8 mouse cellular contexts compared by ENCODE assay signal in genomic region chr1:64689561-64690212, GRCm38 (mm10). TPM values are rescaled to one million over a fixed set of nuclear protein-coding genes. Genes with fewer than 3 reads are reported as not detected.
A peak's percentile ranks its signal among the peaks of the same experiment; 100 is the strongest.
DNase-seq lines count a peak whose midpoint lies in the region; ATAC-seq and TF ChIP-seq lines count a peak whose summit lies in the region.

No protein-coding gene starts in this region.

- peak overlapping the region; percentile 83 for H3K4me3 ChIP-seq in heart, embryonic 10.5 days
- H3K4me3 ChIP-seq in forebrain, embryonic 13.5 days = peak overlapping the region; percentile 92
- H3K4me3 ChIP-seq in limb, embryonic 12.5 days (replicated peaks) = peak overlapping the region; percentile 91
- H3K4me3 ChIP-seq in small intestine, adult 2 months (ENCODE audit: low read depth, low read length) = peak overlapping the region; percentile 66

- no peak for ATAC-seq in forebrain, embryonic 13.5 days
- no peak for ATAC-seq in limb, embryonic 12.5 days (ENCODE audit: insufficient number of reproducible peaks, insufficient read depth, low FRiP score, low TSS enrichment, low read depth)

- no peak for DNase-seq in heart, embryonic 10.5 days (ENCODE audit: low spot score)
- DNase-seq in heart, adult 18-20 months = no peak
- peak; percentile 34 for DNase-seq in ES-CJ7 (ENCODE audit: low read depth, low spot score)
- no peak for DNase-seq in gastrocnemius, adult 18-20 months (ENCODE audit: low spot score)
- no peak for DNase-seq in layer of hippocampus, postnatal 14 days (ENCODE audit: low spot score in 2 of 2)

- H3K36me3 ChIP-seq in heart, embryonic 10.5 days = no peaks in the 10 kb centered on the region
- no peaks in the 10 kb centered on the region for H3K36me3 ChIP-seq in forebrain, embryonic 13.5 days (ENCODE audit: poor library complexity, severe bottlenecking)
- no peaks in the 10 kb centered on the region for H3K36me3 ChIP-seq in limb, embryonic 12.5 days
- H3K36me3 ChIP-seq in small intestine, adult 2 months (ENCODE audit: control insufficient read depth, insufficient read depth, low read length) = no peaks in the 10 kb centered on the region

- no peaks in the 10 kb centered on the region for H3K27me3 ChIP-seq in heart, embryonic 10.5 days (ENCODE audit: insufficient read depth, poor library complexity, severe bottlenecking)
- no peaks in the 10 kb centered on the region for H3K27me3 ChIP-seq in forebrain, embryonic 13.5 days
- H3K27me3 ChIP-seq in limb, embryonic 12.5 days = no peaks in the 10 kb centered on the region
- no peaks in the 10 kb centered on the region for H3K27me3 ChIP-seq in small intestine, adult 2 months (ENCODE audit: control insufficient read depth, insufficient read depth, low read length)

- H3K4me1 ChIP-seq in heart, embryonic 10.5 days = peaks cover 18% of the 10 kb centered on the region
- peaks cover 29% of the 10 kb centered on the region for H3K4me1 ChIP-seq in forebrain, embryonic 13.5 days
- peaks cover 25% of the 10 kb centered on the region for H3K4me1 ChIP-seq in limb, embryonic 12.5 days (replicated peaks)
- no peaks in the 10 kb centered on the region; the same call in 1 of the 2 replicates for H3K4me1 ChIP-seq in small intestine, adult 2 months (ENCODE audit: control insufficient read depth, insufficient read depth, insufficient read length, low read length)

- H3K9me3 ChIP-seq in heart, embryonic 10.5 days = no peaks in the 10 kb centered on the region
- no peaks in the 10 kb centered on the region for H3K9me3 ChIP-seq in forebrain, embryonic 13.5 days (replicated peaks)
- H3K9me3 ChIP-seq in limb, embryonic 12.5 days = no peaks in the 10 kb centered on the region

- no peak for TF ChIP-seq POLR2A in small intestine, adult 2 months (IDR thresholded peaks at IDR 0.05; ENCODE audit: low read depth, low read length)

- peak overlapping the region; percentile 72 for H3K4me2 ChIP-seq in forebrain, embryonic 13.5 days
- peak overlapping the region; percentile 80 for H3K4me2 ChIP-seq in limb, embryonic 12.5 days

- TF ChIP-seq CTCF in small intestine, adult 2 months (IDR thresholded peaks at IDR 0.05; ENCODE audit: extremely low read depth, insufficient read length, insufficient replicate concordance, low read depth, low read length) = no peak

- peak overlapping the region; percentile 90 for H3K27ac ChIP-seq in heart, embryonic 10.5 days
- no peak overlapping the region for H3K27ac ChIP-seq in forebrain, embryonic 13.5 days
- H3K27ac ChIP-seq in limb, embryonic 12.5 days = no peak overlapping the region; the same call in 1 of the 2 replicates
- peak overlapping the region; percentile 8; the same call in 1 of the 2 replicates for H3K27ac ChIP-seq in small intestine, adult 2 months (ENCODE audit: insufficient read depth, low read depth, low read length)

- 20% methylated on average over 9 of the region's 9 CpGs for WGBS in heart, embryonic 10.5 days
- 25% methylated on average over 9 of the region's 9 CpGs for WGBS in forebrain, embryonic 13.5 days
- 31% methylated on average over 9 of the region's 9 CpGs for WGBS in limb, embryonic 12.5 days
- 19% methylated on average over 9 of the region's 9 CpGs for WGBS in small intestine, adult 2 months

- H3K9ac ChIP-seq in forebrain, embryonic 13.5 days = peak overlapping the region; percentile 61
- peak overlapping the region; percentile 63 for H3K9ac ChIP-seq in limb, embryonic 12.5 days (replicated peaks)

RNA-seq across cellular contexts. Expression of gene Ccnyl1, which starts 0.6 kb away (rescaled TPM):
- polyA plus RNA-seq in heart, embryonic 10.5 days (2016; fragmentation: Nextera tagmentation; extraction: Ambion mirVana) = 4.0 and 5.4 TPM in 2 replicates
- total RNA-seq in heart, adult 18-20 months (2021) = 10 to 100 TPM; 12.3 to 12.9 TPM
- 4.2 and 4.3 TPM in 2 replicates for polyA plus RNA-seq in forebrain, embryonic 13.5 days (2015; fragmentation: Nextera tagmentation; extraction: Ambion mirVana)
- polyA plus RNA-seq in limb, embryonic 12.5 days (2016; fragmentation: Nextera tagmentation; extraction: Ambion mirVana) = 7.4 and 7.8 TPM in 2 replicates
- polyA plus RNA-seq in small intestine, adult 2 months (2012; rRNA removed) = 15.8 and 35.4 TPM in 2 replicates
- 10 to 100 TPM; 20.1 to 25.3 TPM for total RNA-seq in gastrocnemius, adult 18-20 months (2021)
- 10 to 100 TPM; 19.5 to 23.9 TPM for total RNA-seq in layer of hippocampus, postnatal 14 days (2021)

RNA-seq across cellular contexts. Expression of gene Fzd5, which starts 47.9 kb away (rescaled TPM):
- 1.4 and 1.8 TPM in 2 replicates for polyA plus RNA-seq in heart, embryonic 10.5 days (2016; fragmentation: Nextera tagmentation; extraction: Ambion mirVana)
- total RNA-seq in heart, adult 18-20 months (2021) = 1 to 10 TPM; 3.9 to 4.4 TPM
- 0.56 and 0.65 TPM in 2 replicates for polyA plus RNA-seq in forebrain, embryonic 13.5 days (2015; fragmentation: Nextera tagmentation; extraction: Ambion mirVana)
- 0.88 and 1.2 TPM in 2 replicates for polyA plus RNA-seq in limb, embryonic 12.5 days (2016; fragmentation: Nextera tagmentation; extraction: Ambion mirVana)
- polyA plus RNA-seq in small intestine, adult 2 months (2012; rRNA removed) = 51.3 and 133 TPM in 2 replicates
- 1 to 10 TPM; 1.8 to 2.2 TPM for total RNA-seq in gastrocnemius, adult 18-20 months (2021)
- 1 to 10 TPM; 1.1 to 1.2 TPM for total RNA-seq in layer of hippocampus, postnatal 14 days (2021)

Comparison
In these comparisons a context has a peak if more than half of its experiments do, and no peak if none do; other contexts are left out.
1. H3K27ac ChIP-seq: peak in heart, embryonic 10.5 days (single experiment) and small intestine, adult 2 months (single experiment); none in forebrain, embryonic 13.5 days (single experiment) and limb, embryonic 12.5 days (single experiment).
2. RNA of gene Fzd5, which starts 47.9 kb away (polyA plus RNA-seq): 51.3 to 133 TPM in small intestine, adult 2 months; 1.4 to 1.8 TPM in heart, embryonic 10.5 days, 0.88 to 1.2 TPM in limb, embryonic 12.5 days and 0.56 to 0.65 TPM in forebrain, embryonic 13.5 days; every median in the first group is over 10 times any median in the second.
3. Peak in every context shown above with its lines, with median percentiles within 50 percentile points of each other: H3K4me3 ChIP-seq.